Mouse (Mus musculus): ENCODE results near the gene Slc27a1.

Gene Slc27a1

DNA sequence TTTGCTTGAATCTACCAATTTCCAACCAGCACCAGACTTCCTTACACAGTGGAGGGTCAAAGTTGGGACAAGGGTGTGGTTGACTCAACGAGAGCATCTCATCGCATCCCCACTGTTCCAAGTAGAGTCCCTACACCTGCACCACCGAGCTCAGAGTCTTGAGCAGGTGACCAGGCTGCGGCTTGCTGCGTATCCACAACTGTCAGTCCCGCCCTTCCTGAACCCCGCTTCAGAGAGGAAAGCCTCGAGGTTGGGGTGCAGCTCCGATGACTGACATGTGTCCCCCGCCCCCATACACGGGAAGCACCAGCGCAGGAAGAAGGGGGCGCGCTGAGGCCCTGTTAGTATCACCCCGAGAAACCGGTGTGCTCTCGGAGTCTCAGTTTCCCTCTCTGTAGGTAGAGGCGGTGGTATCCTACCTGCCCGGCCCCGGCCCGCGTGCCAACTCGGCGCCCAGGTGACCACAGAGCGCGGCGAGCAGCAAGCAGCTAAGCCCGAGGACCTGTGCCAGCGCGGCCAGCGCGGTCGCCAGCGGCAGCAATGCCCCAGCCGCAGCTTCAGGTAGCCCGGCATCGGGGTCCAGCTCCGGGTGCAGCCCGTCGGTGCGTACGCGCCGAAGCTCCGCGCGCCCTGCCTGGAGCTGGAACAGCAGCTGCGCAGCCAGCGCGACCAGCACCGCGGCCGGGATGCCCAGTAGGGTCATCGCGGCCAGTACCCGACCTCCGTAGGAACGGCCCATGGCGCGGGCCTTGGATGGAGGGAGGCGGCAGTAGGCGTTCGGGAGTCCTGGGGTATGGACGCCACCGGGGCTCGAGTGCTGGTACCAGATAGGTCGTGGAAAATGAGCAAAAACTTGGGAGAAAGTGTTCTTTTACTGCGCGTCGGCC lies 10.4 kb upstream of the Slc27a1 start, which contains the start of gene Tmem221:
Gene Tmem221 (minus strand): TSS at position 801 of the 887 bp plus-strand sequence.
- no peak for DNase-seq (ENCODE audit: extremely low spot score)

DNA sequence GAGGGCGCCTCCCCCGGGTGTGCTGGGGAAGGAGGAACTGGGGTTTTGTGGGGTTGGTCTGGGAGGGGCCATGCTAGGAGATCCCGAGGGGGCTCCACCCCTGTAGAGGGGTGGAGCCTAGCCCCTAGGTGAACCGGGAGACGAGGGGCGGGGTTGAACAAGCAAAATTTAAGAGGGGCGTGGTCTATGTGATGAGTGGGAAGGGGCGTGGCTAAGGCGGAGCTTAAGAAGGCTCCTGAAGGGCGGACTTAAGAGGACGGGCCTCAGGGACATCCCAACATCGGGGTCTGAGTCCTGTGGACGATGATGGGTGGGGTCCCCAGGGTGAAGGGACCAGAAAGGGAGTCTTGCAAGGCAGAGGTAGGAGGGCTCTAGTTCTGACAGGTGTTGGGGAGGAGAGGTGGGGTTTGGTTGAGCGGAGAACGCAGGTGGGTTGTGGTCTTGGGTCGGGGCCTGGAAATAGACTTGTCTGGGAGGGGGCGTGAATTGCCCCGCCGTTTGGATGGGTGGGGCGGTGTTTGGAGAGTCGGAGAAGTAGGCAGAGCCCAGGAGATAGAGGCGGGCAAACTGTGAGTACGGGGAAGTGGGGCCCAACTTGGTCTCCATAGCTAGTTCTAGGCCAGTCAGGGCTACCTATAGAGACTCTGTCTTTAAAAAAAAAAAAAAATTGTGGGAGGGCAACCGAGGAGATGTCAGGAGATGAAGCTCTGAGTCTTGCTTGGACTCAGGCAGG lies 9.6 kb upstream of the Slc27a1 start:
- peak; percentile 79 for DNase-seq (ENCODE audit: extremely low spot score)

DNA sequence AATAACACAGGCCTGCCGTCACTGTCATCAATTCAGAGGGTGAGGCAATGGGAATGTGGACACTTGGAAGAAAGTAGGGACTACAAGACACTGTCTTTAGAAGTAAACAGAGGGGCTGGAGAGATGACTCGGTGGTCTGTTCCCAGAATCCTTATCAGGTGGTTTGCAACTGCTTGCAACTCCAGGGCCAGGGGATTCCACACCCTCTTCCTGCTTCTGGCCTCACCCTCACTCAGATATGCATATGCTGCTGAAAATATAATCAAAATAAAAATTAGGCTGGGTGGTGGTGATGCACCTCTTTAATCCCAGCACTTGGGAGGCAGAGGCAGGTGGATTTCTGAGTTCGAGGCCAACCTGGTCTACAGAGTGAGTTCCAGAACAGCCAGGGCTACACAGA lies 8.6 kb upstream of the Slc27a1 start:
- no peak for DNase-seq (ENCODE audit: extremely low spot score)

DNA sequence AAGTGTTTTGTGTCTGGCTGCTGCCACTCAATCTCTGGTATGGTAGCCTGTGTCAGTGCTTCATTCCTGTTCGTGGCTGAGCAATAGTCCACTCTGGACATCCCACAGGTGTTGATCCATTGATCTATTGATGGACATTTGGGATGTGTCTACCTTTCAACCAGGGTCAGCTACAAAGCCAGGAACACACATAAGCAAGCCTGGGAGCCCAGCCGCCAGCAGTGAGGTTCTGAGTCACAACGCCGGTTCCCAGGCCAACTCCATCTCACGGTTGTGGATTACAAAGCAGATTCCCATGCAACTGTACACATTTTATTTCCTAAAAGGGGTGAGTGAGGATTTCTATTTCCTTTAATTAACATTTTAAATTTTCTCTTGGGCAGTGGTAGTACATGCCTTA lies 7.9 kb upstream of the Slc27a1 start:
- no peak for DNase-seq (ENCODE audit: extremely low spot score)

DNA sequence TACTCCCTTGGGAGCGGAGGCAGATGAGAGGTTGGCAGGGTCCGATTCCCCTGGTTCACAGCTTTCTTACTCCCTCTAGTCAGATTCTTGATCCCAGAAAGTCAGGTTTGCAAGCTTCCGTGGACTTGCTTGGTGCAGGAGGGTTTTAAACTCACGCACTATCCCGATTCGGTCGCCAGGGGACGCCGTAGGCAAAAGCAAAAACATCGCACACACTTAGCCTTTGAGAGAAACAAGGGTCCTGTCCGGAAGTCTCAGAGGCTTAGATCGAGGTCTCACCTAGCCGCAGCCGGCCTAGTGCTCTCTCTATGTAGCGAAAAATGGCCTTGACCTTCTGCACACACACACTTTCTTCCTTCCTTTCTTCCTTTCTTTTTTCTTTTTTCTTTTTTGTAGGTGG lies 7.3 kb upstream of the Slc27a1 start:
- peak; percentile 84 for DNase-seq (ENCODE audit: extremely low spot score)

DNA sequence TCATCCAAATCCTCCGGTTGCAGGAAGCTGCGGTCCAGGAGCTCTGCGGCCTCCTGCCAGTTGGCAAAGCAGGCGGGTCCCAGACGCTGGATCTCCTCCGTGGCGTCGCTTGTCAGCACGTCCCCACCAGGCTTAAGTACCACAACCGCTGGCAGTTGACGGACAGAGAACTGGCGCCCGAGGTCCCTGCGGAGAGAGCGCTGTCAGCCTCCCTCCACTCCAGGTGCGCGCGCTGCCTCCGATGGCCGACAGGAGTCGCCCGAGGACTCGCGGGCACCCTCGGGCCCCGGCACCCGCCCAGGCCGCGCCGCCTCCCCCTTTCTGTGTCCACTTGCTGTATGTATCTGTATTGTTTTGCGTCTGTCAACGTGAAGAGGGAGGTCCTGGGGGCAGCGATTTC lies 5.9 kb upstream of the Slc27a1 start:
- peak; percentile 57 for DNase-seq (ENCODE audit: extremely low spot score)

DNA sequence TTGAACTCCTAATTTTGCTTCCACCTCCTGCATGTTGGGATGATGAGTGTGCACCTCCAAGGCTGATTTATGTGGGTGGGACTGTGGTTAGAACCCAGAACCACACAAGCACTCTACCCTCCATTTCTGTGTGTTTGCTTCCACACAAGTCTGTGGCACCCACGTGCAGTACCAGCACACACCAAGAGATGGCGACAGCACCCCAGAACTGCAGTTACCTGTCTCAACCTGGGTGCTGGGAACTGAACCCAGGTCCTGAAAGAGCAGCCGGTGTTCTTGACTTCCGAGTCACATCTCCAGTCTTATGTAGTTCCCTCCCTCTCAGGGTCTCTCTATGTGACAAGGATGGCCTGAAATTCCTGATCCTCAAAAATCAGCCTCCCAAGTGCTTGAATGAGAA lies 4.7 kb upstream of the Slc27a1 start:
- no peak for DNase-seq (ENCODE audit: extremely low spot score)

DNA sequence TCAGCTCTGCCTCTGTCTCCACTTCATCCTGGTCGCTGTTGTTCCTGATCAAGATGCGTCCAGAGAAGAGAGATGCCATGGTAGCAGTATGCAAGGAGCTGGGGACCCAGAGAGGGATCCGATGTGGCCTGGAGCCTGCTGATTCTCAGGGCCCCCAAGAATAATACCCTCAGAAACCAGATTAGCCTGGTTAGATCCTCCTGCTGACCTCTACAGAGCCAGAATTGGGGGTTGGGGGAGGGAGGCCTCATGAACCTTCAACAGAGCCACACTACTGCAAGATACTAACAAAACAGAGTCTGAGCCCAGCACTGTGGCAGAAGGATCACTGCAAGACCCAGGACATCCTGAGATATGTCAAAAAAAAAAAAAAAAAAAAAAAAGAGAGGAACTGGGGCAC lies 2.2 kb upstream of the Slc27a1 start, which contains the start of gene Nxnl1:
Gene Nxnl1 (minus strand): TSS at position 101 of the 400 bp plus-strand sequence.
- DNase-seq (ENCODE audit: extremely low spot score) = no peak

DNA sequence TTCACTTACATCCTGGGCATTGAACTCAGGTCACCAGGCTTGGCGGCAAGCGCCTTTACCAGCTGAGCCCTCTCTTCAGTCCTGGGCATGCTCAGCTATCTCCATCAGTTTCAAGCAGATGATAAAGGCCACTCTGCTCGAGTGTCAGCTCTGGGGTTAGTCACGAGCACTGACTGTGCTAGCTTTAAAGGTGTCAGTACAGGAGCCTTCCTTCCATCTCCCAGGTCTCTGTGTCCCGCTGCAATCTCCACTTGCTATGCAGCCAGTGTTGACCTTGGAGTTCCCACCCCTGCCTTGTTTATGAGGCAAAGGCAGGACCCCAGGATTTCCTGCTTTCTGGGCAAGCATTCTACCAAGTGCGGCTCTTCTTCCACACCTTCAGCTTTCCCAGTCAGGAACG lies 1.1 kb upstream of the Slc27a1 start:
- DNase-seq (ENCODE audit: extremely low spot score) = no peak

DNA sequence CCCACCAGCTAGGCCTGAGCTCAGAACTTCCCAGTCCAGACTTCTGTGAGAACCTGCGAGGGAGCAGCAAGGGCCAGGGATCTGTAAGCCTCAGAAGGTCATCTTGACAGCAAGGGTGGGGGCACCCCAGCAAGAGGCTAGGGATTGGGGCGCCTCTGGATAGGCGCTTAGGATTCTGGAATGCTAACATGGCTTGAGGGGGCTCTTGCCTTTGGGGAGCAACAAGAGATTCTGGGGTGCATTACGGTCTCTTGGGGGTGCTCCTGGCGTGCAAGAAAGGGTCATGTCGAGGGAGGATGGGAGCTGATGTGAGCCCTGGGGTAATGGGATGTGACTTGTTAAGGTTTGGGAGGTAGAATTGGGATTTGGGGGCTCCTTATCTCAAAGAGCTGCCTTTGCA lies 259 bp downstream of the Slc27a1 start:
- no peak for DNase-seq (ENCODE audit: extremely low spot score)

DNA sequence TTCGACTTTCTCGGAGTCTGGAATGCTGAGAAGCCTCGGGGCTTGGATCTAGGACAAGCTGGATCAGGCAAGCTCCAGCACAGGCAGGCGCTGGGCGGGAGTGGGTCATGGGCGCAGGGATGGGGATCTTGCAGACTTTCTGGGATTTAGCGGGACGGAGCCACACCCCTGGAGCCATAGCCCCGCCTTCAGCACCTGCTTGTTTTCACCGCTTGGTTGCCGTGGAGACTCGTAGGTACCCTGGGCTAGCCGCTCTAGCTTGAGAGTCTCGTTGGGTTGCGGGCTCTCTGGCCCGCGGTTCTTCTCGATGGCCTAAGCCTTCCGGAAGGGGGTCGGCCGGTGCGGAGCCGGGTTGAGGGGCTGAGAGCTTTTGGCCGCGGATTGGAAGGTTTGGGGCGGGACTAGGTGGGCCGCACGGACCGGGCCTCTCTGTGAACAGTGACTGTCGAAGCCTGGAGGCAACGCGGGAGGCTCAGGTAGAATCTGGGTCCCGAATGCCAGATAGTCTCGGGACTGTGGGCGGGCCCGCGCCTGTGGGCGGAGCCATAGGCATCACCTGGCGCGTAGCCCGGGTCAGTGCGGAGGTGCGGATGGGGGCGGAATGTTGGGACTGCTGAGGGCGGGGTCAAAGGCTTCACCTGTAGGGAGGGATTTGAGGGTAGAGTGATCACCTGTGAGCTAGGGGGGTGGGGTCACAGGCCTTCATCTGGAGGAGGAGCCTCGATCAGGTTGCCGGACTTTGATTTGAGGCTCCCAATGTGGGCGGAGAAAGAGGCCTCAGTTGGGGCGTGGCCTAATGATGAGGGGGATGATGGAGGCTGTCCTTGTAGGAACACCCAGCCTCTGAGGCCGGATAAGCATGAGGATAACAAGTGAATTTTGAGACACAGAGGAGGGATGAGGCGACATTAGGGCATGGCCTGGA lies 946 bp downstream of the Slc27a1 start:
- DNase-seq (ENCODE audit: extremely low spot score) = peak; percentile 95

DNA sequence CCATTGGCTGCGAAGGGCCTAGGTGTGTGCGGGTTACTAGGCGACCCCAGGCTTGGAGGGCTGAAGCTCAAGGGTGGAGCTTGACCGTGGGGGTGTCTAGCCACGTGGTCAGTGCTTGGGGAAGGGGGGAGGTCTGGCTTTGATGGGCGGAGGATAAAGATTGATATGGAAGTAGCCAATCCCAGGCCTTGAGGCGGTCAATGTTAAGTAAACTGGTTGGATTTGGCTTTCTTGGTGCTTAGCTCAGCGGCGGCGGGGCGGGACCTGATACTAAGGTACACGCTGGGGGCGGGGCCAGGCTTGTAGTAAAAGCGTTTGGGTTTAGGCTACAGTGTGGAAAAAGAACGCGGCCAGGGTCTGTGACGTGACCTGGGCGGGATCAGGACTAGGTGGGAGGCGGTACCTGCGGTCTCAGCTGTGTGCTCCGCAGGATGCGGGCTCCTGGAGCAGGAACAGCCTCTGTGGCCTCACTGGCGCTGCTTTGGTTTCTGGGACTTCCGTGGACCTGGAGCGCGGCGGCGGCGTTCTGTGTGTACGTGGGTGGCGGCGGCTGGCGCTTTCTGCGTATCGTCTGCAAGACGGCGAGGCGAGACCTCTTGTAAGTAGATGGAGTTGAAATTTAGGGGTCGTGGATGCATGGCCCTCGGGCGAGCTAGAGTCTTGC lies 1.7 kb downstream of the Slc27a1 start:
- DNase-seq (ENCODE audit: extremely low spot score) = no peak

DNA sequence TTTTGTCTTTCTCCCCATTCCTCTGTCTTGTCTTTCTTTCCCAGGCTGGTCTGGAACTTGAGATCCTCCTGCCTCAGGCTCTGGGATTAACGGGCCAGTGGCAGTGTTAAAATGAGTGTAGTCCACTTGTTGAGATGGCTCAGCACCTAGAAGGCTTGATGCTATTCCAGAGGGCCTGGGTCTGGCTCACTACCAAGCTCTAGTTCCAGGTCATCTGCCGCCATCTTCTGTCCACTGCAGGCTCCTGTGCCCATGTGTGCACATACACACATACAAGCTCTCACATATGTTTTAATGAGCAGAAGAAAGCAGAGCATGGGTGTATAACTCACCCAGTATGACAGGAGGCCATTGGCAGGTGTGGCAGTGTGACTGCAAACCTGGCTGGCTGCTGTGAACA lies 3.4 kb downstream of the Slc27a1 start:
- DNase-seq (ENCODE audit: extremely low spot score) = no peak

DNA sequence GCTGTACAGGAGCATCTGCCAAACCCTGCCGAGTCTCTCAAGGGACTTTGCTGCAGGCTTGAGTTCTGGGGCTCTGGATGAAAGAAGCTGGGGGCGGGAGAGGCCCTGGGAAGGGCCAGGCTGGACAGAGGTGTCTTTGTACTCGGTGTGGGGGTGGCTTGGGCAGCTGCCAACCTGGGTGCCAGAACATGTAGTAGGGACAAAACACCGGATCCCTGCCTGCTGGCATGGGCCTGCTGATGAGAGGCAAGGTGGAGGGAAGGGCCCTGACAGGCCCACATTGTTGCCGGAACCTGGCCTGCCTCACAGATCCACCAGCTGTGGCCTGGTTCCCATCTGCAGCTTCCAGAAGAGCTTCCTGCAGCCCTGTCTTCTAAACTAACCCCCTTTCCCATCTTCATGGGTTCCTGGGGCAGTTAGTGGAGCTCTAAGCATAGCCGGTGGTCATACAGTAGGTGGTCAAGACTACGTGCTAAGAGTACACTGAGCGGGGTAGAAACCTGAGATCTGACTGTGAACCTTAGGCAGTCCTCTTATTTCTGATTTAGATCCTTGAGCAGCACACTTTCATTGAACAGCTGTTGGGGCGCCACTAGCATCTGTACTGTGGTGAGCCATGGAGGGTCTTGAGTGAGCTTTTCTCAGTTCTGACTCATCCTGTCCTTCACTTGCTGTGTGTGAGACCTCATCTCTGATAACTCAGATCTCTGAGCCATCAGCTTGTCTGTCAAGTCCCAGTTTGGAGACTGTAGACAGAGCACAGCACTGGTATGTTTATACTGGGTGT lies 4.4 kb downstream of the Slc27a1 start:
- no peak for DNase-seq (ENCODE audit: extremely low spot score)

DNA sequence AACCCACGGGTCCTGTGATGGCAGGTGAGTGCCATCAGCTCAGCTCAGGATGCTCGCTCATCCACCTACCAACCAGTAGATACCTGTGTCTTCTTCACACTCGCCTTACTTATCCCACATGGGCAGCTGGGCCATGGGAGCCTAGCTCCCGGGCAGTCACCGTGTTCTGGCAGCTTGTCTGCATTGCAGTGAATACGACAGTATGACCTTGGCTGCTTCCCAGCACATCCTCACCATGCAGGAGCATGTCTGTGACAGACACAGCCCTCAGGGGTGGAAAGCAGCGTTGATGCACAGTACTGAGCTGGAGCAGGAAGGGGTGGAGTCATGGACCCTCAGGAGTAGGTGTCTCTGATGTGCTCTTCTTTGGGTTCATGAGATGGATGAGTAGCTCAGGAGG lies 5.7 kb downstream of the Slc27a1 start:
- DNase-seq (ENCODE audit: extremely low spot score) = no peak

DNA sequence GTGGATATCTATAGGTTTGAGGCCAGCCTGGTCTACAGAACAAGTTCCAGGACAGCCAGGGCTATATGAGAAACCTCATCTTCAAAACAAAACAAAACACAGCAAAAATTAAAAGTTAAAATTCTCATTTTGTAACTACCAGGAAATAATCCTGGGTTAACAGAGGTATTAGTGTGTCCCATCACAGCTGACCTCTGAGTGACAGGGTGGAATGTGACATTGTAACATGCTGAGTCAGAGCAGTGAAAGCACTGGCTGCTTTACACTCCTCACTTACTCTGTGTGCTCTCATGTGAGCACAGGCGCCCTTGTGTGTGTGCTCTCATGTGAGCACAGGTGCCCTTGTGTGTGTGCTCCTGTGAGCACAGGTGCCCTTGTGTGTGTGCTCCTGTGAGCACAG lies 6.3 kb downstream of the Slc27a1 start:
- DNase-seq (ENCODE audit: extremely low spot score) = no peak

DNA sequence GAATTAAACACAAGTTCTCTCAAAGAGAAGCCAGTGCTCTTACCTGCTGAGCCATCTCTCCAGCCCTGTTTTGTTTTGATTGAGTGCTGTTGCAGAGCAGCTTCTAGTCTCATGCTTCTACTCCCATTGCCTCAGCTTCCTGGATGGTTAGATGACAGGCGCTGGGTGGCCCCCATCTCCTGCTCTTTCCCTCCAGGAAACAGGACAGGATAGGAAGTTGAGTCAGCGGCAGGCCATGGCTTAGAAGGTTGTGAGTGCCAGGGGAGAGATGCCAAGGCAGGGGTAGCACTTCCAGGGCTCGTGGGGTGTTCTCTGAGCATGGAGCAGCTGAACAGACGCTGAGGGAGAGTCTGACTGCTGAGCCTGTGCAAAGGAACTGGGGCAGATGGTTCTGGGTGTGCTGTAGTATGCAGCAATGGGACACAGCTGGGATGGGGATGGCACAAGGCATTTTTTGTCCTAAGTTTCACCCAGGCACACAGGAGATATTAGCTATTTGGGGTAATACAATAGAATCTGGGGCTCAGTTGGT lies 9.2 kb downstream of the Slc27a1 start:
- DNase-seq (ENCODE audit: extremely low spot score) = no peak

DNA sequence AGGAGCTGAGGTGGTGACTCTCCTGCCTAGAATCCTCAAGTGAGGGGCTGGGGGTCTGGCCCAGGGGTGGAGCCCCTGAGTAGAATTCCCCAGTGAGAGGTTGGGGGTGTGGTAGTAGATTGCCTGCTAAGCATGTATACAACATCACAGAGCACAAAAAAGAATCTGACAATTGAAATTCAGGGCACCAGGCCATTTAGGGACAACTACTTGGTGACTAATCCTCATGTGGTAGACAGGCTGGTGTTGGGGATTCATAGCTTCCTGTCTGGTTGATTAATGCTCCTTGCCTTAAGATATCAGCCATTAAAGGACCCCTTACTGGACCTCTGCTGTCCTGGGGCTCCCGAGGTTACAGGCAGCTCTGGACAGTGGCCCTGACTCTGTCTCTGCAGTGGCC lies 10.3 kb downstream of the Slc27a1 start:
- DNase-seq (ENCODE audit: extremely low spot score) = no peak

DNA sequence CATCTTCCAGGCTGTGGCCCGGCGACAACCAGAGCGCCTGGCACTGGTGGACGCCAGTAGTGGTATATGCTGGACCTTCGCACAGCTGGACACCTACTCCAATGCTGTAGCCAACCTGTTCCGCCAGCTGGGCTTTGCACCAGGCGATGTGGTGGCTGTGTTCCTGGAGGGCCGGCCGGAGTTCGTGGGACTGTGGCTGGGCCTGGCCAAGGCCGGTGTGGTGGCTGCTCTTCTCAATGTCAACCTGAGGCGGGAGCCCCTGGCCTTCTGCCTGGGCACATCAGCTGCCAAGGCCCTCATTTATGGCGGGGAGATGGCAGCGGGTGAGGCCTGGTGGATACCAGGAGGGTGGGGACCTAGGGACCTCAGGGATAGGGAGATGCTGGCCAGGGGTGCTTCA lies 10.8 kb downstream of the Slc27a1 start:
- no peak for DNase-seq (ENCODE audit: extremely low spot score)

DNA sequence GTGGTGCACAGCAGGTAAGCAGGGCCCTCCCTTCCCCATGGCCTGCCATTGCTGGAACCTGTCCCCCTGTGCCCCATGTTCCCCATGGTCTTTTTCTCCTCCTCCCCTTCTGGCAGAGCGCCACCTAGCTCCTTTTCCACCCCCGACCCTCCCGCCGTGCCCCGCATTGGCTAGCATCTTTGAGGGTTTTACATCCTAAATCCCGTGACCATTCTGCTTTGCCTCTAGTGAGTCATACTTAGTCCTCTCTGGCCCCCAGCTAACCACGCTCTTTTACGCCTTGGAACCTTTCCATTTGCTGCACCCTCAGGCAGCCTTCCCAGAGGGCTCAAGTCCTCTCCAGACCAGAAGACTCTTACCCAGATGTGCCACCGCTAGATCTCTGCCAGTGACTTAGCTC lies 11.5 kb downstream of the Slc27a1 start:
- DNase-seq (ENCODE audit: extremely low spot score) = no peak

Measured in embryo, embryonic 9.5 days (tissue).